Mouse (Mus musculus) stomach, postnatal 0 days (tissue): ENCODE results near the gene Erich6b. TPM values are rescaled to one million over a fixed set of nuclear protein-coding genes. Genes with fewer than 3 reads are reported as not detected.

Source experiments
- ATAC-seq: fragments of 200-750 bp; cut with Nextera tagmentation; 2 replicates; pipeline ENCODE4 v1.8.0; 2017; ENCODE audit not compliant: low FRiP score, low TSS enrichment
- DNase-seq: peaks from one replicate; pipeline ENCODE4 v3.0.0-alpha.2; 2016; ENCODE audit warnings: low spot score
- H3K27ac ChIP-seq: fragments of 300-500 bp; sonication (generic); replicated peaks from 2 replicates; pipeline ENCODE4 v1.5.1; 2014; ENCODE audit warnings: mild to moderate bottlenecking, control low read depth
- H3K27me3 ChIP-seq: fragments of 300-500 bp; sonication (generic); 2 replicates; pipeline ENCODE4 v1.6.1; 2014; ENCODE audit warnings: low read length; ENCODE audit not compliant: control insufficient read depth, insufficient read depth
- H3K36me3 ChIP-seq: fragments of 300-500 bp; sonication (generic); 2 replicates; pipeline ENCODE4 v1.6.1; 2014; ENCODE audit warnings: low read length, mixed read lengths; ENCODE audit not compliant: control insufficient read depth, insufficient read depth
- H3K4me1 ChIP-seq: fragments of 300-500 bp; sonication (generic); replicated peaks from 2 replicates; pipeline ENCODE4 v1.6.1; 2014; ENCODE audit warnings: antibody characterized with exemption; ENCODE audit not compliant: control insufficient read depth, insufficient read depth
- H3K4me2 ChIP-seq: fragments of 300-500 bp; sonication (generic); replicated peaks from 2 replicates; pipeline ENCODE4 v1.6.1; 2014; ENCODE audit warnings: low read depth, mild to moderate bottlenecking, control low read depth, moderate library complexity
- H3K4me3 ChIP-seq: fragments of 300-500 bp; sonication (generic); 2 replicates; pipeline ENCODE4 v1.5.1; 2014; ENCODE audit warnings: low read depth, low read length, control low read depth
- H3K9ac ChIP-seq: fragments of 300-500 bp; sonication (generic); 2 replicates; pipeline ENCODE4 v1.6.1; 2014; ENCODE audit warnings: mild to moderate bottlenecking, low read length, control low read depth, mixed read lengths
- H3K9me3 ChIP-seq: fragments of 300-500 bp; sonication (generic); 2 replicates; pipeline ENCODE4 v1.6.1; 2016; ENCODE audit warnings: low read length; ENCODE audit not compliant: control insufficient read depth
- CTCF ChIP-seq: IDR thresholded peaks from 2 replicates; pipeline ENCODE4 v1.5.1; 2016; ENCODE audit warnings: antibody characterized with exemption, low read depth, mild to moderate bottlenecking, moderate library complexity
- EP300 ChIP-seq: optimal IDR thresholded peaks from 2 replicates; pipeline ENCODE3; 2016; ENCODE audit warnings: antibody characterized with exemption
- WGBS: fragments of 180-500 bp; shearing (Covaris S2); extraction: QIAGEN DNeasy Blood & Tissue Kit; methylation state at CpG from one replicate; pipeline ENCODE4 v1.1.7; 2014; 5-methylcytosine and 5-hydroxymethylcytosine counted together
- polyA plus RNA-seq: library from polyadenylated mRNA; unstranded; fragments of >200 nt; fragmentation: Nextera tagmentation; extraction: Ambion mirVana; gene quantifications from 2 replicates; pipeline ENCODE4 v1.2.1, GENCODE M21; 2015

The Erich6b gene
- polyA plus RNA-seq, 1 experiment from 2014 or later: not detected

DNA sequence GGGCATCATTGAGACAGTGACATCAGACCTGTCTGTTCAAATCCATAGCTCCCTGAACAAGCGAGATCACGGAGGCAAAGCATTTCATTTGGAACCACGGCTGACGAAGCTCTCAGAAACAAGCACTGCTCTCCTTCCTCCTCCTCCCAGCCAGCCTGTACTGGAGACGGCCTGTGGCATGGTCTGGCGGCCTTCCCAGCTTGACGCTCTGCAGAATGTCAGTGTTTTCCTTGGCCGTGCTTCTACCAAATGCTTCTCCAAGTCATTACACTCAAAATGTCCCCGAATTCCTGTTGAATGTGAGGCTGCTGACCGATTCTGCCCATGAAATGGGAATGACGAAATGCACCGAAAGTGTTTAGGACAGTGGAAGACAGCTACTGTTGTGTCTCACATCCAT is 6.7 kb upstream of the Erich6b start:
- Histone ChIP-seq H3K4me1 (no peaks in the 10 kb centered on the region), H3K9me3 (no peaks in the 10 kb centered on the region), H3K27ac (no peak overlapping the region), H3K27me3 (no peaks in the 10 kb centered on the region), H3K4me2 (no peak overlapping the region), H3K36me3 (no peaks in the 10 kb centered on the region), H3K9ac (no peak overlapping the region), H3K4me3 (no peak overlapping the region)
- no peak for TF ChIP-seq CTCF
- TF ChIP-seq EP300: no peak
- no peak for DNase-seq
- no peak for ATAC-seq
- 45% methylated on average over 12 of the region's 12 CpGs for WGBS

DNA sequence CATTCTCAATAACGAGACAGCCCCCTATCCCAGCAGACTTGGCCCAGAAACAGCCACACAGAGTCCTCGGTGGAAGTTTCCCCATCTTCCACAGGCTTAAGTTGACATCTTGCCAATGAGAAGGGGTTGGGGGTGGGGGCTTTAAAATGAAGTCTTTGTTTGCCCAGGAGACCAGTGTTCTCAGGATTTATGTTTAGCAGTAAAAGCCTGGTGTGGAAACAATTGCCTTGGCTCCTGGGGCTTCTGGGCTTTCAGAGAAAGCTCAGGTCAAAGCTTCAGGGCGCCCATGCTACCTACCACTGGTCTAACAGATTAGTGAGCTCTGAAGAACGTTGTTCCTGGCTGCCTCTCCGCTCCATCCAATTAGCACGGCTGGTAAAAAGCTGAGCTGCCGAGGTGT is 6.0 kb upstream of the Erich6b start:
- ATAC-seq (no peak), DNase-seq (no peak)
- H3K27ac ChIP-seq: no peak overlapping the region
- no peak for TF ChIP-seq CTCF
- no peak for TF ChIP-seq EP300
- H3K4me1 ChIP-seq: no peaks in the 10 kb centered on the region
- H3K36me3 ChIP-seq: no peaks in the 10 kb centered on the region
- no peak overlapping the region for H3K9ac ChIP-seq
- H3K4me2 ChIP-seq: no peak overlapping the region
- no peaks in the 10 kb centered on the region for H3K9me3 ChIP-seq
- no peaks in the 10 kb centered on the region for H3K27me3 ChIP-seq
- H3K4me3 ChIP-seq: no peak overlapping the region
- 56% methylated on average over 7 of the region's 7 CpGs for WGBS

DNA sequence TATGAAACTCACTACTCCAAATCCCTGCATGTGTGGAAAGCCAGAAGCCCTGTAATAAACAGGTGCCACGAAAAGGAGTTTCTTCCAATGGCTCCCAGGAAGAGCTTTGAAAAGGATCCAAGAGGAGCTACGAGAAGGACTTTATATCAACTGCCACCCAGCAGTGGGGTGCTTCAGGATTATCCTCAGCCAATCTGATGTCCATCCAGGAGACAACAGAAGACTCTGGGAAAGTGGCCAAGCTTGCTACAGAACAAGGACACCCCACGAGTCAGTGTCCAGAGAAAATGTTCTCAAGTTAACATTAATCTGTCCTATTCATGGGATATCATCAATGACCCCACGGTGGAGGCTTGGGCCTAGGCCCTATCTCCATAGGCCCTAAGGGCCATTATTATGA is 4.4 kb upstream of the Erich6b start:
- Histone ChIP-seq H3K27me3 (no peaks in the 10 kb centered on the region), H3K27ac (no peak overlapping the region), H3K9ac (no peak overlapping the region), H3K4me1 (no peaks in the 10 kb centered on the region), H3K36me3 (no peaks in the 10 kb centered on the region), H3K4me2 (no peak overlapping the region), H3K9me3 (no peaks in the 10 kb centered on the region), H3K4me3 (no peak overlapping the region)
- TF ChIP-seq EP300 (no peak), CTCF (no peak)
- 68% methylated on average over 4 of the region's 4 CpGs for WGBS
- DNase-seq (no peak), ATAC-seq (no peak)

DNA sequence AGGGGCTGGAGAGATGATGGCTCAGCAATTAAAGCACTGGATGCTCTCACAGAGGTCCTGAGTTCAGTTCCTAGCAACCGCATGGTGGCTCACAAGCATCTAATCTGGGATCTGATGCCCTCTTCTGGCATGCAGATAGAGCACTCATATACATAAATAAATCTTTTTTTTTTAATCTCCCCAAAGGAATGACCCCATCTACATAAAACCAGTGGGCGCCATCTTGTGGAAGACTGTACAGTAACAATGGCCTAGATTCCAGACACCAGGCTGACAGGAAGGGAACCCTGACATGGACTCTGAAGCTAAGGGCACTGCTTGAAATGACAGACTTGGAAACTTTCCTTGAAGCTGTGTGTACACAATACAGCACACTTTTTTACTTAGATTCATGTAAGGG is 1.2 kb upstream of the Erich6b start:
- WGBS: 82% methylated on average over 2 of the region's 2 CpGs
- Histone ChIP-seq H3K27ac (no peak overlapping the region), H3K4me2 (no peak overlapping the region), H3K4me3 (no peak overlapping the region), H3K9ac (no peak overlapping the region), H3K4me1 (no peaks in the 10 kb centered on the region), H3K27me3 (no peaks in the 10 kb centered on the region), H3K36me3 (no peaks in the 10 kb centered on the region), H3K9me3 (no peaks in the 10 kb centered on the region)
- ATAC-seq (no peak), DNase-seq (no peak)
- TF ChIP-seq CTCF (peak; percentile 53), EP300 (no peak)

DNA sequence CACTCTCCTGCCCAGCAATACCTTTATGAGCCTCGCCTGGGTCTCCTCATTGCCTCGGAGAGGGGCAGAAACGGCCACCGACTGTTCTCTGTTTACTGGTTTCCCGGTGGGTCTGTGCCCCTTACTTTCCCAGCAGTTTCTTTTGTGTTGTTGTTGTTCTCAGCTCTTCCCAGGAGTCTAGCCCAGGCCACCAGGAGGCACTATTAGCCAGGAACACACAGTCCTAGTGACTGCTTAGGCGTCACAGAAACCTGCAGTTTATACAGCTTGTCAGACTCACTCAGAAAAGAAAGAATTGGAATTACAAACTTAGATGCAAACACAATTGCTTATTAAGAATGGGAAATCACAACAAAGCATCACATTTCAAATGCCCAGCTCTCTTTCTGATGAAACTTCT is 690 bp upstream of the Erich6b start:
- H3K27me3 ChIP-seq: no peaks in the 10 kb centered on the region
- H3K4me2 ChIP-seq: no peak overlapping the region
- H3K4me1 ChIP-seq: no peaks in the 10 kb centered on the region
- H3K36me3 ChIP-seq: no peaks in the 10 kb centered on the region
- DNase-seq: no peak
- H3K9ac ChIP-seq: no peak overlapping the region
- no peaks in the 10 kb centered on the region for H3K9me3 ChIP-seq
- no peak for ATAC-seq
- peak; percentile 58 for TF ChIP-seq CTCF
- no peak for TF ChIP-seq EP300
- no peak overlapping the region for H3K27ac ChIP-seq
- no peak overlapping the region for H3K4me3 ChIP-seq
- WGBS: 75% methylated on average over 6 of the region's 6 CpGs

DNA sequence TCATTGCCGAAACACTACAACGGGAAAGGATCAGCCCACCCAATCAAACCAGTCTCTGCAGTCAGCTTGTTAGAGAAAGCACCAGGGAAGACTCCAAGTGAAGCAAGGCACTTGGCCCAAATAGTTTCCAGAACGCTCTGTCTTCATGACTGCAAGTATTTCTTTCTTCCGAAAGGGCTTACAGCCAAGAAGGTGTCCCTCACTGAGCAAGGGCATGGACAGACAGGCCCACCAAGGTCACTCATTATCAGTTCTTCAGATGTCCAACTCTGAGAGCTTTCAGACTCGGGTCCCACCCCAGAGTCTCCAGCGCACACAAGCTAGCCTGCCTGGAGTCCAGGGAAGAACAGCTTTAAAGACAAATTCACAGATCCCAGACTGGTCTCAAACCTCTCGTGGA is 3.4 kb downstream of the Erich6b start:
- H3K4me1 ChIP-seq: no peaks in the 10 kb centered on the region
- no peaks in the 10 kb centered on the region for H3K27me3 ChIP-seq
- no peak overlapping the region for H3K9ac ChIP-seq
- H3K4me2 ChIP-seq: no peak overlapping the region
- ATAC-seq (no peak), DNase-seq (no peak)
- TF ChIP-seq EP300 (no peak), CTCF (no peak)
- no peak overlapping the region for H3K27ac ChIP-seq
- no peaks in the 10 kb centered on the region for H3K36me3 ChIP-seq
- 89% methylated on average over 7 of the region's 7 CpGs for WGBS
- no peaks in the 10 kb centered on the region for H3K9me3 ChIP-seq
- no peak overlapping the region for H3K4me3 ChIP-seq
